Mouse (Mus musculus) liver, embryonic 14.5 days (tissue): Measurements from ENCODE around the gene Stk32b.

Experiments used
- CTCF ChIP-seq: IDR thresholded peaks from 2 replicates; pipeline ENCODE4 v1.5.1; 2016; ENCODE audit warnings: antibody characterized with exemption, low read depth, control low read depth
- EP300 ChIP-seq: IDR thresholded peaks from 2 replicates; pipeline ENCODE4 v1.6.1; 2016; ENCODE audit warnings: antibody characterized with exemption, low read depth

DNA sequence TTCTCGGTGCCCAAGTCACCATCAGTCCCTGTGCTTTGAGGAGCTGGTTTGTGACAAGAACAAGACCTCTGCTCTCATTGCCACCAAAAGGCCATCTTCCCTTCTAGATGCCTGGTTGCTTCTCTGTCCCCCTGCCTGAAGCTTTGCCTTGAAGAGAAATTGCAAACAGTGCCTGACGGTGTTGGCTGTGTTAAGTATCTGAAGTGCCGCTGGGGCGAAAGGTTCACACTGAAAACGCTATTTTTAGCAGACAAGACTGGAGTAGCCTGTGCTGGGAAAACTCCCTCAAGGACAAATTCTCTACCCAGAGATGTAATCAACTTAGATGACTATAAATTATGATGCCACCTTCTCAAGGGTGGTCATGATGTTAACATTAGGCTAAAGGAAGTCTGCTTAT is 129.1 kb downstream of the Stk32b start:
- TF ChIP-seq EP300: no peak
- no peak for TF ChIP-seq CTCF
